ENCODE assay signal across 21 mouse cellular contexts in genomic region chr5:13149909-13150308, GRCm38 (mm10). TPM values are rescaled to one million over a fixed set of nuclear protein-coding genes. Genes with fewer than 3 reads are reported as not detected.
DNase-seq lines count a peak whose midpoint lies in the region; ATAC-seq and TF ChIP-seq lines count a peak whose summit lies in the region.
"Had no signal": no experiment of that assay in that cellular context is flagged by ENCODE, and none has a peak within 500 bp of the region (broad histone marks: within the 10 kb centered on the region; RNA-seq: fewer than 3 reads in every experiment).

No protein-coding gene starts in this region.

- no peak overlapping the region for H3K9ac ChIP-seq in midbrain, embryonic 14.5 days (replicated peaks; ENCODE audit: low read length)
- H3K9ac ChIP-seq: forebrain, embryonic 15.5 days; hindbrain, embryonic 12.5 days had no signal

- no peaks in the 10 kb centered on the region for H3K36me3 ChIP-seq in midbrain, embryonic 14.5 days (ENCODE audit: control insufficient read depth, insufficient read depth, low read length)
- H3K36me3 ChIP-seq in midbrain, embryonic 10.5 days, result no peaks in the 10 kb centered on the region
- H3K36me3 ChIP-seq: forebrain, embryonic 15.5 days; hindbrain, embryonic 12.5 days had no signal

- H3K4me2 ChIP-seq in midbrain, embryonic 14.5 days (ENCODE audit: low read length), result no peak overlapping the region
- H3K4me2 ChIP-seq: forebrain, embryonic 15.5 days; heart, embryonic 11.5 days; hindbrain, embryonic 12.5 days had no signal

- peak; percentile 12 for DNase-seq in midbrain, embryonic 14.5 days
- no peak for DNase-seq in midbrain, embryonic 10.5 days (ENCODE audit: low spot score)
- DNase-seq in 3T3-L1 (ENCODE audit: low read depth, low spot score), result peak; percentile 48
- DNase-seq in Muller cell, postnatal 12 days (ENCODE audit: inconsistent ontology term), result peak; percentile 51
- DNase-seq in brain, embryonic 14.5 days (ENCODE audit: low read depth), result peak; percentile 58
- DNase-seq in heart, adult 9 months (ENCODE audit: low spot score in 2 of 2), result no peak
- no peak for DNase-seq in cerebellum, postnatal 14 days
- DNase-seq: adrenal gland, postnatal 14 days; cerebellum, adult 11-12 months; cerebellum, adult 8-10 months; cerebellum, postnatal 10 days; gastrocnemius, postnatal 10 days; gastrocnemius, postnatal 36 days; heart, adult 2 months; kidney, adult 18-20 months had no signal

- H3K27ac ChIP-seq in midbrain, embryonic 14.5 days (replicated peaks; ENCODE audit: low read depth, low read length), result no peak overlapping the region
- H3K27ac ChIP-seq in midbrain, embryonic 10.5 days (replicated peaks), result no peak overlapping the region
- H3K27ac ChIP-seq: forebrain, embryonic 15.5 days; heart, adult 2 months; hindbrain, embryonic 12.5 days had no signal

- WGBS in midbrain, embryonic 14.5 days, result 71% methylated on average over 5 of the region's 5 CpGs
- WGBS in midbrain, embryonic 10.5 days, result 90% methylated on average over 5 of the region's 5 CpGs

- no peak for TF ChIP-seq POLR2A in brain, embryonic 14.5 days (IDR thresholded peaks at IDR 0.05; ENCODE audit: borderline replicate concordance, extremely low read depth, insufficient read depth, insufficient read length, poor library complexity, severe bottlenecking)

- no peaks in the 10 kb centered on the region for H3K27me3 ChIP-seq in midbrain, embryonic 14.5 days (ENCODE audit: control insufficient read depth, insufficient read depth, low read length)
- no peaks in the 10 kb centered on the region for H3K27me3 ChIP-seq in midbrain, embryonic 10.5 days (ENCODE audit: low read depth, poor library complexity, severe bottlenecking)
- H3K27me3 ChIP-seq: forebrain, embryonic 15.5 days; hindbrain, embryonic 12.5 days had no signal

- no peaks in the 10 kb centered on the region for H3K4me1 ChIP-seq in midbrain, embryonic 14.5 days (ENCODE audit: control insufficient read depth, insufficient read depth, low read length)
- no peaks in the 10 kb centered on the region for H3K4me1 ChIP-seq in midbrain, embryonic 10.5 days
- H3K4me1 ChIP-seq: forebrain, embryonic 15.5 days; hindbrain, embryonic 12.5 days had no signal

- H3K9me3 ChIP-seq in midbrain, embryonic 14.5 days (ENCODE audit: control insufficient read depth, low read length), result no peaks in the 10 kb centered on the region
- no peaks in the 10 kb centered on the region for H3K9me3 ChIP-seq in midbrain, embryonic 10.5 days (replicated peaks)
- H3K9me3 ChIP-seq: forebrain, embryonic 15.5 days; hindbrain, embryonic 12.5 days had no signal

- no peak for ATAC-seq in midbrain, embryonic 14.5 days (ENCODE audit: low FRiP score, low TSS enrichment)
- ATAC-seq: forebrain, embryonic 15.5 days; hindbrain, embryonic 16.5 days; inflammation-experienced regulatory T-cells, adult 6 months; intestine, embryonic 16.5 days had no signal

- no peak for TF ChIP-seq CTCF in brain, embryonic 14.5 days (IDR thresholded peaks at IDR 0.05; ENCODE audit: borderline replicate concordance, extremely low read depth, insufficient read depth, insufficient read length)

- H3K4me3 ChIP-seq in midbrain, embryonic 14.5 days (replicated peaks; ENCODE audit: low read depth, low read length), result no peak overlapping the region
- no peak overlapping the region for H3K4me3 ChIP-seq in midbrain, embryonic 10.5 days
- H3K4me3 ChIP-seq: forebrain, embryonic 15.5 days; heart, adult 2 months; hindbrain, embryonic 12.5 days had no signal

RNA-seq across cellular contexts. Expression of gene Sema3a, which starts 24.7 kb away (rescaled TPM):
- polyA plus RNA-seq in midbrain, embryonic 14.5 days (2014; fragmentation: Nextera tagmentation; extraction: Ambion mirVana), result 8.5 and 13.9 TPM in 2 replicates
- 15.8 and 16.7 TPM in 2 replicates for polyA plus RNA-seq in midbrain, embryonic 10.5 days (2016; fragmentation: Nextera tagmentation; extraction: Ambion mirVana)
- 6.9 and 13.3 TPM in 2 replicates for polyA plus RNA-seq in brain, embryonic 14.5 days (2012; rRNA removed)
- polyA plus RNA-seq: inflammation-experienced regulatory T-cells, adult 6 months had no signal

Comparison
In these comparisons a context has a peak if more than half of its experiments do, and no peak if none do; other contexts are left out.
1. DNase-seq: peak in midbrain, embryonic 14.5 days (single experiment), 3T3-L1 (single experiment), Muller cell, postnatal 12 days (single experiment) and brain, embryonic 14.5 days (single experiment); none in midbrain, embryonic 10.5 days (single experiment), heart, adult 9 months (0 of 2) and cerebellum, postnatal 14 days (0 of 2).